Mouse (Mus musculus) liver, postnatal 0 days (tissue): Measurements from ENCODE around the gene Spock1.

ENCODE experiments used
- CTCF ChIP-seq: sonication (generic); IDR thresholded peaks from 2 replicates; pipeline ENCODE4 v1.5.1; 2016; ENCODE audit warnings: antibody characterized with exemption, low read depth
- EP300 ChIP-seq: IDR thresholded peaks from 2 replicates; pipeline ENCODE4 v1.6.1; 2016; ENCODE audit warnings: antibody characterized with exemption, low read depth, mild to moderate bottlenecking

GRCm38 (mm10) chr13:57937463-57938229 is 29.5 kb upstream of the Spock1 start:
- no peak for TF ChIP-seq EP300
- TF ChIP-seq CTCF: no peak
